Mouse (Mus musculus): ENCODE measurements around the gene Ccdc24. TPM values are rescaled to one million over a fixed set of nuclear protein-coding genes. Genes with fewer than 3 reads are reported as not detected.
A peak's percentile ranks its signal among the peaks of the same experiment; 100 is the strongest.

Ccdc24 gene
- polyA plus RNA-seq, 1 experiment from 2014 or later: 3.3 TPM

GRCm38 (mm10) chr4:117862823-117863222 lies 9.5 kb downstream of the Ccdc24 start:
- ATAC-seq (ENCODE audit: low read depth) (no peak), DNase-seq (ENCODE audit: low spot score) (peak; percentile 43)
- Histone ChIP-seq H3K27ac (replicated peaks; ENCODE audit: low read depth, low read length) (no peak overlapping the region), H3K27me3 (replicated peaks; ENCODE audit: control insufficient read depth, insufficient read depth, low read length) (0 out of 2 replicates have a peak, but pooled peaks cover 4% of the 10 kb centered on the region), H3K4me3 (ENCODE audit: low read depth, low read length) (no peak overlapping the region), H3K9ac (ENCODE audit: low read depth, low read length) (no peak overlapping the region), H3K4me2 (ENCODE audit: low read depth, low read length) (no peak overlapping the region), H3K36me3 (ENCODE audit: control insufficient read depth, insufficient read depth, low read length) (0 out of 2 replicates have a peak, but pooled peaks cover under 1% of the 10 kb centered on the region), H3K4me1 (ENCODE audit: control insufficient read depth, insufficient read depth, low read length) (peaks cover 9% of the 10 kb centered on the region), H3K9me3 (ENCODE audit: control insufficient read depth, low read length) (no peaks in the 10 kb centered on the region)
- WGBS: 43% methylated on average over 4 of the region's 4 CpGs

DNA sequence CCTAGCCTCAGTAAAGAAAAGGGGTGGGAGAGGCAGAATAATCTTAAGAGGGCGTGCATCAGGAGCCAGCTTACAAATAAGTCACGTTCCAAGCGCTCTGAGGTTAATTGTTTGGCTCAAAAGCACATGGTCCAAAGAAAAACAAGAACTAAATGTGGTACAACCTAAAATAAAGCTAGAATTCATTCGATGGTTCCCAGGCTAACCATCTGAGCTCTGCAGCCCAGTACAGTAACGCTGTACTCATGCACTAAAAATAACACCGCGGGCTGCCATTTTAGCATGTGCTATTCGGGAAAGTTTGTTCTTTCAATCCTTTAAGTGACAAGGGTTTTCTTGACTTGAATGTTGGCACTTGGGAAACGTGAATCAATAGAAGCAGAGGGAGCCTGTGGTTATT lies 11.8 kb downstream of the Ccdc24 start:
- ATAC-seq (ENCODE audit: low read depth): no peak
- Histone ChIP-seq H3K4me2 (ENCODE audit: low read depth, low read length) (no peak overlapping the region), H3K36me3 (ENCODE audit: control insufficient read depth, insufficient read depth, low read length) (peaks cover 14% of the 10 kb centered on the region; the same call in 1 of the 2 replicates), H3K9me3 (ENCODE audit: control insufficient read depth, low read length) (no peaks in the 10 kb centered on the region), H3K9ac (ENCODE audit: low read depth, low read length) (no peak overlapping the region), H3K27me3 (replicated peaks; ENCODE audit: control insufficient read depth, insufficient read depth, low read length) (no peaks in the 10 kb centered on the region), H3K4me3 (ENCODE audit: low read depth, low read length) (no peak overlapping the region), H3K27ac (replicated peaks; ENCODE audit: low read depth, low read length) (no peak overlapping the region), H3K4me1 (ENCODE audit: control insufficient read depth, insufficient read depth, low read length) (no peaks in the 10 kb centered on the region)
- WGBS: 75% methylated on average over 9 of the region's 9 CpGs
- DNase-seq (ENCODE audit: low spot score): no peak

DNA sequence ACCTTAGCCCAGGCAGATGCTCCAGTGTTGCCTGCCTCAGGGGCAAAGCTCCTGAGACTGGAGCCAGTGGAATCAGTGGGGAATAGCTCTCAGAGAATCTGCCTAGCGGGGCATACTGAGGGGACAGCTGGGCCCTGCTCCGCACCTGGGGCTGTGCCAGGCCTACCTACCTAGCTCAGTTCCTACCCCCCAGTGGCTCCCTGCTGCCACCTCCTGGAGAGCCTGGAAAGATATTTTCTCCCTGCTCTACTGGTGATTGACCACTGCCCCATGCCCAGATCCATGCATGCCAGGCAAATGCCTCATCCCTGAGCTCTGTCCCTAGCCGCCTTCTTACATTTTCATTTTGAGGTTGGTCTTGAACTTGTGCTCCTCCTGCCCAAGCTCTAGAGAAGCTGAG lies 13.6 kb downstream of the Ccdc24 start:
- Histone ChIP-seq H3K4me3 (ENCODE audit: low read depth, low read length) (no peak overlapping the region), H3K27ac (replicated peaks; ENCODE audit: low read depth, low read length) (no peak overlapping the region), H3K36me3 (ENCODE audit: control insufficient read depth, insufficient read depth, low read length) (peaks cover 14% of the 10 kb centered on the region; the same call in 1 of the 2 replicates), H3K4me2 (ENCODE audit: low read depth, low read length) (no peak overlapping the region), H3K27me3 (replicated peaks; ENCODE audit: control insufficient read depth, insufficient read depth, low read length) (no peaks in the 10 kb centered on the region), H3K9ac (ENCODE audit: low read depth, low read length) (no peak overlapping the region), H3K9me3 (ENCODE audit: control insufficient read depth, low read length) (no peaks in the 10 kb centered on the region), H3K4me1 (ENCODE audit: control insufficient read depth, insufficient read depth, low read length) (no peaks in the 10 kb centered on the region)
- DNase-seq (ENCODE audit: low spot score): peak; percentile 54
- 0 out of 2 replicates have a peak, but pooled peaks have one; percentile 20 for ATAC-seq (ENCODE audit: low read depth)
- 83% methylated on average over 2 of the region's 3 CpGs for WGBS

GRCm38 (mm10) chr4:117855146-117855545 lies 17.2 kb downstream of the Ccdc24 start:
- no peak overlapping the region for H3K4me2 ChIP-seq (ENCODE audit: low read depth, low read length)
- H3K4me1 ChIP-seq (ENCODE audit: control insufficient read depth, insufficient read depth, low read length): no peaks in the 10 kb centered on the region
- no peak; the same call in 1 of the 2 replicates for ATAC-seq (ENCODE audit: low read depth)
- no peak for DNase-seq (ENCODE audit: low spot score)
- 29% methylated on average over 9 of the region's 9 CpGs for WGBS
- H3K27me3 ChIP-seq (replicated peaks; ENCODE audit: control insufficient read depth, insufficient read depth, low read length): no peaks in the 10 kb centered on the region
- H3K27ac ChIP-seq (replicated peaks; ENCODE audit: low read depth, low read length): no peak overlapping the region
- H3K36me3 ChIP-seq (ENCODE audit: control insufficient read depth, insufficient read depth, low read length): peaks cover 14% of the 10 kb centered on the region; the same call in 1 of the 2 replicates
- no peak overlapping the region for H3K4me3 ChIP-seq (ENCODE audit: low read depth, low read length)
- no peak overlapping the region for H3K9ac ChIP-seq (ENCODE audit: low read depth, low read length)
- H3K9me3 ChIP-seq (ENCODE audit: control insufficient read depth, low read length): no peaks in the 10 kb centered on the region

DNA sequence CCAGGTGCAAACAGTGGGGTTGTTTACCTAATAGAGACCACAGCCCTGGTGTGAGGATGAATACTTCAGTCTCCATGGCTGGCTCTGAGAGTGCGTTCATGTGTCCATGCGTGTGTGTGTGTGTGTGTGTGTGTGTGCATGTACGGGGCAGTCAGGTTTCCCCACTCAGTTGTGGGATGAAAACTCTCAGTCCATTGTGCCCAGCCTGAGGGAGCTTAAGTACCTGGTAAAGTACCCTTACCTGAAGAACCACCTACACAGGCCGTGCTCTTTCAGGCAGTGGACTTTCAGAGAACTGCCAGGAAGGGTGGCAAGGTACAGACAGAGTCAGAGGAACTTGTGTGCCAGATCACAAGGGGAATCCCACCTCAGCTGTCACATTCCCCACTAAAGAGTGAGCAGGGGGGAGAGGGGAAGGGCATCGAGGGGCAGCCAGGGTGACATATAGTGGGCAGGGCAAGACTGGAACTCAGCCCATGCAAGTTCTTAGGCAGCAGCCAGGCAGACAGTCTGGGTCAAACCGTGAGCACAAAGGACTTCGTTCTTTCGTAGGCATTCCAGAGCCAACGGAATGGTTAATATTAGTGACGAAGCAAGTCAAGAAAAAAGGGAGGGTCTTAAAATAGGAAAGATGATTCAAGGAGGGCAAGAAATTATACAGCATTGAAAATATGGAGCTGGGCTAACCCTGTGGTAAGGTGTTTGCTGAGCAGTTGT lies 20.0 kb downstream of the Ccdc24 start:
- Histone ChIP-seq H3K9me3 (ENCODE audit: control insufficient read depth, low read length) (no peaks in the 10 kb centered on the region), H3K4me1 (ENCODE audit: control insufficient read depth, insufficient read depth, low read length) (no peaks in the 10 kb centered on the region), H3K36me3 (ENCODE audit: control insufficient read depth, insufficient read depth, low read length) (peaks cover 9% of the 10 kb centered on the region; the same call in 1 of the 2 replicates), H3K4me2 (ENCODE audit: low read depth, low read length) (no peak overlapping the region), H3K27ac (replicated peaks; ENCODE audit: low read depth, low read length) (no peak overlapping the region), H3K27me3 (replicated peaks; ENCODE audit: control insufficient read depth, insufficient read depth, low read length) (no peaks in the 10 kb centered on the region), H3K4me3 (ENCODE audit: low read depth, low read length) (no peak overlapping the region), H3K9ac (ENCODE audit: low read depth, low read length) (no peak overlapping the region)
- ATAC-seq (ENCODE audit: low read depth) (no peak), DNase-seq (ENCODE audit: low spot score) (no peak)
- 79% methylated on average over 10 of the region's 10 CpGs for WGBS

- no peak for ATAC-seq (ENCODE audit: low read depth)
- no peaks in the 10 kb centered on the region for H3K36me3 ChIP-seq (ENCODE audit: control insufficient read depth, insufficient read depth, low read length)
- no peaks in the 10 kb centered on the region for H3K27me3 ChIP-seq (replicated peaks; ENCODE audit: control insufficient read depth, insufficient read depth, low read length)
- no peak overlapping the region for H3K9ac ChIP-seq (ENCODE audit: low read depth, low read length)
- 57% methylated on average over 7 of the region's 7 CpGs for WGBS
- no peaks in the 10 kb centered on the region for H3K4me1 ChIP-seq (ENCODE audit: control insufficient read depth, insufficient read depth, low read length)
- H3K9me3 ChIP-seq (ENCODE audit: control insufficient read depth, low read length): no peaks in the 10 kb centered on the region
- no peak overlapping the region for H3K4me3 ChIP-seq (ENCODE audit: low read depth, low read length)
- DNase-seq (ENCODE audit: low spot score): no peak
- H3K27ac ChIP-seq (replicated peaks; ENCODE audit: low read depth, low read length): no peak overlapping the region
- no peak overlapping the region for H3K4me2 ChIP-seq (ENCODE audit: low read depth, low read length)
Observed at GRCm38 (mm10) chr4:117850871-117851270, 21.5 kb downstream of the Ccdc24 start.

DNA sequence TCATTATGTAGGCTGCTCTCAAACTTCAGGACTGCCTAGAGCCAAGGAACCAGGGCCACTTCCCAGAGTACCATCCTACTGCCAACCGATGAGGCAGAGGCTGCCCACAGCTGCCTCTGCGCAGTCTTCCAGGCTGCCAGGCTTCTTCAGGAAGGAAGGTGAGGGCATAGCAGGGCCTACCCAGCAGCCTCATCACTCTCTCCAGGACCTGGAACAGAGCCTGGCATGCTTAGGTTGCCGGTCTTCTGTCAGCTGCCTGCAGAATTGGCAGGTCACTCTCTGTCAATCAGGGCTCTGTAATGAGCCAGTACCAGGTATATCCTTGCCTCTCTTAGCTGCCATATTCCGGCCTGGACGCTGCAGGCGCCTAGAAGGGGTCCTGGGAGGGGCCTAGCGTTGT lies 22.2 kb downstream of the Ccdc24 start:
- H3K9me3 ChIP-seq (ENCODE audit: control insufficient read depth, low read length): no peaks in the 10 kb centered on the region
- H3K9ac ChIP-seq (ENCODE audit: low read depth, low read length): no peak overlapping the region
- H3K4me1 ChIP-seq (ENCODE audit: control insufficient read depth, insufficient read depth, low read length): no peaks in the 10 kb centered on the region
- no peaks in the 10 kb centered on the region for H3K36me3 ChIP-seq (ENCODE audit: control insufficient read depth, insufficient read depth, low read length)
- H3K27ac ChIP-seq (replicated peaks; ENCODE audit: low read depth, low read length): no peak overlapping the region
- H3K4me3 ChIP-seq (ENCODE audit: low read depth, low read length): no peak overlapping the region
- no peak for ATAC-seq (ENCODE audit: low read depth)
- no peak for DNase-seq (ENCODE audit: low spot score)
- WGBS: 85% methylated on average over 6 of the region's 7 CpGs
- no peak overlapping the region for H3K4me2 ChIP-seq (ENCODE audit: low read depth, low read length)
- H3K27me3 ChIP-seq (replicated peaks; ENCODE audit: control insufficient read depth, insufficient read depth, low read length): no peaks in the 10 kb centered on the region

DNA sequence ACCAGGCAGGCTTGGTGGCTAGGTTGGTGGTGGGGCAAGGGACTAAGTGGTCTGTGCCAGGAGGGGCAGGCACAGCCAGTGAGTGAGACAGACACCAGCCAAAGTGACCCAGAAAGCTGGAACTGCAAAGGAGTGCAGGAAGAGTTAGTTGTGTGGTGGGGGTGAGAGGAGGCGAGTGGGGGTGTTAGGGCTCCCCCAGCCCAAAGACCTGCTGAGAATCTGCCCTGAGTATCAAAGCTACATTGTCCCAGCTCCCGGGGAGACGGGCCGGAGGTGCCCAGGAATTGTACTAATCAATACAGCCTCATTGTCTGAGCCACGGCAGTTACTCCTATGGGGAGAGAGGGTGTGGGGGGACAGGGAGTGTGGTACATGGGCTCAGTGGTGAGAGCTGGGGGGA lies 22.9 kb downstream of the Ccdc24 start:
- no peaks in the 10 kb centered on the region for H3K27me3 ChIP-seq (replicated peaks; ENCODE audit: control insufficient read depth, insufficient read depth, low read length)
- DNase-seq (ENCODE audit: low spot score): no peak
- no peak overlapping the region for H3K4me3 ChIP-seq (ENCODE audit: low read depth, low read length)
- no peaks in the 10 kb centered on the region for H3K36me3 ChIP-seq (ENCODE audit: control insufficient read depth, insufficient read depth, low read length)
- no peak overlapping the region for H3K9ac ChIP-seq (ENCODE audit: low read depth, low read length)
- H3K4me2 ChIP-seq (ENCODE audit: low read depth, low read length): no peak overlapping the region
- WGBS: 33% methylated on average over 5 of the region's 5 CpGs
- no peak overlapping the region for H3K27ac ChIP-seq (replicated peaks; ENCODE audit: low read depth, low read length)
- H3K9me3 ChIP-seq (ENCODE audit: control insufficient read depth, low read length): no peaks in the 10 kb centered on the region
- no peak for ATAC-seq (ENCODE audit: low read depth)
- H3K4me1 ChIP-seq (ENCODE audit: control insufficient read depth, insufficient read depth, low read length): no peaks in the 10 kb centered on the region

- ATAC-seq (ENCODE audit: low read depth) (no peak), DNase-seq (ENCODE audit: low spot score) (no peak)
- no peaks in the 10 kb centered on the region for H3K36me3 ChIP-seq (ENCODE audit: control insufficient read depth, insufficient read depth, low read length)
- H3K9ac ChIP-seq (ENCODE audit: low read depth, low read length): no peak overlapping the region
- H3K9me3 ChIP-seq (ENCODE audit: control insufficient read depth, low read length): no peaks in the 10 kb centered on the region
- no peaks in the 10 kb centered on the region for H3K4me1 ChIP-seq (ENCODE audit: control insufficient read depth, insufficient read depth, low read length)
- H3K4me3 ChIP-seq (ENCODE audit: low read depth, low read length): no peak overlapping the region
- H3K27ac ChIP-seq (replicated peaks; ENCODE audit: low read depth, low read length): no peak overlapping the region
- no peak overlapping the region for H3K4me2 ChIP-seq (ENCODE audit: low read depth, low read length)
- no peaks in the 10 kb centered on the region for H3K27me3 ChIP-seq (replicated peaks; ENCODE audit: control insufficient read depth, insufficient read depth, low read length)
- whole genome bisulfite sequencing: 76% methylated on average over 17 of the region's 17 CpGs
Observed at GRCm38 (mm10) chr4:117849063-117849462, 23.3 kb downstream of the Ccdc24 start.
